In the genomic region with DNA sequence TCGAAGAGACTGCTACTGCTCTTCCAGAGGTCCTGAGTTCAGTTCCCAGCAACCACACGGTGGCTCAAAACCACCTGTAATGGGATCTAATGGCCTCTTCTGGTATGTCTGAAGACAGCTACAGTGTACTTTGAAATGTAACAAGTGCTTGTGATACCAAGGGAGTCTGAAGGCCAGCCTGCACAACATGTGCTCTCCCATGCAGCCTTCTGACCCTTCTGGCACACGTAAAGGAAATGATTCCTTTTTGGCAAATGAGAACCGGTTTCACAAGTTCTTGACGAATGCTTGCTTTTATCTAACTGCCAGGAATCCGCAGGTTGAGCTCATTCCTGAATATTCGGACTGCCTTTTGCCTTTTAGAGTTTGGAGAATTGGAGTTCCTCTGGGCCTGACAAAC, we compare ENCODE assay signal across 7 mouse cellular contexts. TPM values are rescaled to one million over a fixed set of nuclear protein-coding genes. Genes with fewer than 3 reads are reported as not detected.
DNase-seq lines count a peak whose midpoint lies in the region; TF ChIP-seq lines count a peak whose summit lies in the region.

No protein-coding gene starts in this region.

- H3K4me1 ChIP-seq in E14TG2a.4 (replicated peaks; ENCODE audit: low read depth, low read length), result peaks cover 47% of the 10 kb centered on the region

- DNase-seq in adipocyte (ENCODE audit: low spot score), result peak; percentile 83
- DNase-seq in heart, postnatal 10 days, result peak; percentile 21 to 45
- DNase-seq in lung, adult 18-20 months, result peak; percentile 29 to 64
- peak; percentile 66 for DNase-seq in testis, postnatal 14 days (ENCODE audit: low spot score)
- no peak for DNase-seq in ovary, postnatal 14 days (ENCODE audit: low spot score)
- no peak for DNase-seq in thymus, postnatal 14 days

- peak overlapping the region; percentile 75 for H3K4me3 ChIP-seq in E14TG2a.4 (replicated peaks; ENCODE audit: low read length)

- H3K36me3 ChIP-seq in E14TG2a.4 (ENCODE audit: insufficient read depth, low read length), result no peaks in the 10 kb centered on the region

- no peaks in the 10 kb centered on the region for H3K9me3 ChIP-seq in E14TG2a.4 (ENCODE audit: low read length)

- H3K27me3 ChIP-seq in E14TG2a.4 (ENCODE audit: insufficient read depth, low read length), result no peaks in the 10 kb centered on the region

- no peak for TF ChIP-seq CTCF in E14TG2a.4 (conservative IDR thresholded peaks at IDR 0.05; ENCODE audit: low read length)

- intact Hi-C loops in heart, postnatal 10 days (cut with DNase I), result no loop called here

RNA-seq across cellular contexts. Expression of gene Nhp2, which starts 4.4 kb away (rescaled TPM):
- 10 to 100 TPM; 30.5 to 30.9 TPM for total RNA-seq in heart, postnatal 10 days (2021)

RNA-seq across cellular contexts. Expression of gene Hnrnpab, which starts 8.5 kb away (rescaled TPM):
- 100 to 1,000 TPM; 237 to 257 TPM for total RNA-seq in heart, postnatal 10 days (2021)

RNA-seq across cellular contexts. Expression of gene Rmnd5b, which starts 20.6 kb away (rescaled TPM):
- 10 to 100 TPM; 24.1 to 25.4 TPM for total RNA-seq in heart, postnatal 10 days (2021)

RNA-seq across cellular contexts. Expression of gene Phykpl, which starts 30.6 kb away (rescaled TPM):
- 10 to 100 TPM; 10.5 to 12.1 TPM for total RNA-seq in heart, postnatal 10 days (2021)

RNA-seq across cellular contexts. Expression of gene N4bp3, which starts 35.5 kb away (rescaled TPM):
- total RNA-seq in heart, postnatal 10 days (2021), result 10 to 100 TPM; 35.0 to 40.5 TPM

Comparison
In these comparisons a context has a peak if more than half of its experiments do, and no peak if none do; other contexts are left out.
1. DNase-seq: peak in adipocyte (single experiment), heart, postnatal 10 days (2 of 2), lung, adult 18-20 months (2 of 2) and testis, postnatal 14 days (single experiment); none in ovary, postnatal 14 days (single experiment) and thymus, postnatal 14 days (single experiment).